Mouse (Mus musculus): Measurements from ENCODE around the gene Fcgrt.

Fcgrt gene

GRCm38 (mm10) chr7:45082401-45083299 is 21.0 kb downstream of the Fcgrt start:
- DNase-seq = peak; percentile 73

DNA sequence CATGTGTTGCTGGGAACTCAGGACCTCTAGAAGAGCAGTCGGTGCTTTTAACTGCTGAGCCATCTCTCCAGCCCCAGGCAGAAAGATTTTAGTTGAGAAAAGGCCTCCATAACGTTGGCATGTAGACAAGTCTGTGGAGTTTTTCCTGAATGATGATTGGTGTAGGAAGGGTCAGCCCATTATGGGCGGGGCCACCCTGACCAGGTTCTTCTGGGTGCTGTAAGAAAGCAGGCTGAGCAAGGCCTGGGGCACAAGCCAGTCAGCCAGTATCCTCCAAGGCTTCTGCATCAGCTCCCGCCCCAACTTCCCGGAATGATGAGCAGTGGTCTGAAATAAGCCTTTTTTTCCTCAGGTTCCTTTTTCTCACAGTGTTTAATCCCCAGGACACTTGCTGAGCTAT is 22.6 kb downstream of the Fcgrt start:
- DNase-seq = no peak

- peak; percentile 93 for DNase-seq
Observed at GRCm38 (mm10) chr7:45079856-45080255, 23.8 kb downstream of the Fcgrt start.

GRCm38 (mm10) chr7:45078513-45078912 is 25.1 kb downstream of the Fcgrt start:
- DNase-seq = peak; percentile 83

DNA sequence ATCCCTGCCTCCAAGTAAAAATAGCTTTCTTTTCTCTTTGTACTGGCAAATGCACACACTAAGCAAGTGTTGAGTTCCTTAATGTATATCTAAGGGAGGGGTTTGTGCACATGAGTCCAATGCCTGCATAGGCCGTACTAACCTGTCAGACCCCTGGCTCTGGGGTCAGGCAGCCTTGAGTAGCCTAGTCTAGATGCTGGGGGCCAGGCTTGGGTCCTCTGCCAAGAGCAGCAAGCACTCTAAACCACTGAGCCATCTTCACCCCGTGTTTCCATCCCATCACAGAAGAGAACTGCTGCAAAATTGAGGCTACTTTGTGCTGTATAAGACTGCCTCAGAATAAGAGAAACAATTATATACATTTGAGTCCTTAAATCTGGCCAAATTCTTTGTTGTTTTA is 25.8 kb downstream of the Fcgrt start:
- no peak for DNase-seq

DNA sequence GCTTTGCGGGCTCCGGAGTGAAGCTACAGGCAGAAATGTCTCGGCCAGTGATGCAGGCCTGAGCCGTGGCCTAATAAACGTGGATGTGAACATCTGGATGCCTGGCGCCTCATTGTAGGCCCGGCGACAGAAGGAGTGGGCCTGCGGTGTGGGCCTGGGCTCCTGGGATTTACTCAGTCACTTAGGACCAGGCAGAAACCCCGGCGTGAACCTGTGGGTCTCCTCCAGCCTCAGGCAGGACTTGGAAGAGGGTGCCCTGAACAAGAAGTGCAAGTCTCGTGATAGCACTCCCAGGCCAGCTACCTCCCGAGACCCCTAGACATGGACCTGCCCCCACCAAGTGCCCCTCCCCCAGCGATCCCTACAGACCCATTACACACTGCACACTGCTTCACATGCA is 26.3 kb downstream of the Fcgrt start:
- no peak for DNase-seq

- DNase-seq = no peak
Observed at GRCm38 (mm10) chr7:45076501-45076900, 27.1 kb downstream of the Fcgrt start.

DNA sequence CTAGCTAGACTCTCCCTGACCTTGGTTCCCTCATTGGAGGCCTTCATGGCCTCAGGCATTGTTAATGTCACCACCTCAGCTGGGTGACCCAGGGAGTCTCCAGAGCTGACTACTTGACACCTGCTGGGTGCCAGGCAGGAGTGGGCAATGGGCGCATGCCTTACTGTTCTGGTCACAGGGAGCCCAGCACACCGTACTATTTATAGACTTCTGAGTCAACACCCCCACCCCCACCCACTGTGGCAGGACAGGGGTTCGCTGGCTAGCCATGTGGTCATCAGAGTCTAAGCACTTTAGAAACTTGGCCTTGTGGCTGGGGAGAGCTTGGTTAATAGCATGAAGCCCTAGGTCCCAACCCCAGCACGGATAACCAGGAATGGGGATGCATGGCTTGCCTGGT is 28.2 kb downstream of the Fcgrt start:
- no peak for DNase-seq

- DNase-seq = no peak
Observed at GRCm38 (mm10) chr7:45073949-45074348, 29.7 kb downstream of the Fcgrt start.

- no peak for DNase-seq
Observed at GRCm38 (mm10) chr7:45073171-45073707, 30.4 kb downstream of the Fcgrt start.

DNA sequence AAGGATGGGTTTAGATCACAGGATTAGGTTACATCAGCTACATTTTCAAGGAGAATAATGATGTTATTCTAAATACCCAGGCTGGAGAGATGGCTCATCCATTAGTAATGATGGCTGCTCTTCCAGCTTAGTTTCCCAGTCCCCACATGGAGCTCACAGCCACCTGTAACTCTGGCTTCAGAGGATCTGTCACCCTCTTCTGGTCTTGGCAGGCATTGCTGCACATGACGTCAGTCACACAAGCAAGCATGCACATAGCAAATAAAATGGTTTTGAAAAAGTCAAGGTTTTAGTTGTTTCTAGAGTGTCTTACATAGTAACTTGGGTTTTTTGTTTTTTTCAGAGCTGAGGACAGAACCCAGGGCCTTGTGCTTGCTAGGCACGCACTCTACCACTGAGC is 31.4 kb downstream of the Fcgrt start:
- no peak for DNase-seq

DNA sequence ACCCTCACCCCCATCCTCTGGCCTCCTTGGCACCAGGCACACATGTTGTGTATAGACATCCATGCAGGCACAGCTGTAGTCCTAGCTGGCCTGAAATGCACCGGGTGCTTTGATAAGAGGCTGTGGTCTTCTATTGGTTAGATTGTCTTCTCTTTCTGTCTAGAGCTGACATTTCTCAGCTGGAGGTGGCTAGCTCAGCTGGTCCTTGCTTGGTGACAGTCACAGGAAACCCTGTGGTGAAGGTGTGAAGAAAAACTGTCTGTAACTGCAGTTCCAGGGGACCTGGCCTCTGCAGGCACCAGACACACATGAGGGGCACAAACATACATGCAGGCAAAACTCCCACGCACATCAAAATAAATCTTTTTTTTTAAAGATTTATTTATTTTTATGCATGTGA is 34.0 kb downstream of the Fcgrt start:
- no peak for DNase-seq

- peak; percentile 64 for DNase-seq
Observed at GRCm38 (mm10) chr7:45068000-45068318, 35.7 kb downstream of the Fcgrt start.

GRCm38 (mm10) chr7:45067190-45067999 is 36.3 kb downstream of the Fcgrt start:
- no peak for DNase-seq

DNA sequence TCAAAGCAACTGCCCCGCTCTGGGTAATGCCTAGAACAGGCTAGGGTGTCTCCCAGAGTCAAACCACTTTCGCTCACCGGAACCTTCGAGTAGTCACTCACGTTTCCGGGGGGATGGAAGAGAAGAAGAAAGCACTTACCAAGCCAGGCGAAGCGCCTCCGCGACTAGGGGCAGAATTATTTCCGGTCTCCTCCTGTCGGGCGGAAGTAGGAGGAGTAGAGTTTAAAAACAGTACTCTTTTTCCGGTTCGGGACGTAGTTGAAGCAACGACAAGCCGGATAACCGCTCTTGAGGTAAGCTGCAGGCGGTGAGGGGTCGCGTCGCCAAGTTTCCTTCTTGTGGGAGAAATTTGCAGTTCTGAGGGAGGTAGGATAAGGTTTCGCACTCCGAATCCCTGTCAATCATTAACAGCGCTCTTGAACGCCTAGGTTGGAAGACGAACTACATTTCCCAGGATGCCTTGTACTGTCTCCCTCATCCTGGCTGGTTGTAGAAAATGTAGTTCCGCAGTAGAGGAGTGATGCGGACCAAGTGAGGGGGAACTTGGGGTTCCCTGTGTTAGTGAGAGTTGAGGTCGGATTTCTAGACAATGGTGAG is 41.3 kb downstream of the Fcgrt start, which contains the start of the genes Nosip and Prrg2:
TSS of gene Nosip (plus strand) at position 191 of the 597 bp plus-strand sequence.
TSS of gene Prrg2 (minus strand) at position 439 of the 597 bp plus-strand sequence.
- DNase-seq = peak; percentile 96

DNA sequence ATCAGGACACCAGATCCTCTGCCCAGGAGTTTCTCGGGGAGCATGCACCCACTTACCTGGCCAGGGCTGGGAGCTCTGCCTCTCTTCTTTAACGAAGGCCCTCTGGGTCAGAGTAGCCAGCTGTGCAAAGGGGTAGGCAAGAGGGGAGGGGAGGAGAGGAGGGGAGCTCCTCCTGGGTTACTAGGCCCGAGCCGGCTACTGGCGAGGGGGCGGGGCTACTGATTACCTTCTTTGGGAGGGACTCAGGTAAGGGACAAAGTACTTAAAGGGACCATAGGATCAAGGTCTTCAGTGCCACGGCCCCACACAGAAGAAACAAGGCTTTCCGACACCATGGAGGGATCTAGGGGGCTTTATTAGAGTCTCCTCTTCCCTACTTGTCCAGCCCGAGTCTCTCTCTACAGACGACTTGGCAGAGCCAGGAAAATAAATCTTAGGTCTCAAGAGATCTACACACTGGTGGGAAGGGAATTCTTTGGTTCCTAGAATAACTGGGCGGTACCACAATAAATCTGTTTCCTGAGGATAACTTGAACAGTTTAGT is 42.0 kb downstream of the Fcgrt start:
- peak; percentile 85 for DNase-seq

DNA sequence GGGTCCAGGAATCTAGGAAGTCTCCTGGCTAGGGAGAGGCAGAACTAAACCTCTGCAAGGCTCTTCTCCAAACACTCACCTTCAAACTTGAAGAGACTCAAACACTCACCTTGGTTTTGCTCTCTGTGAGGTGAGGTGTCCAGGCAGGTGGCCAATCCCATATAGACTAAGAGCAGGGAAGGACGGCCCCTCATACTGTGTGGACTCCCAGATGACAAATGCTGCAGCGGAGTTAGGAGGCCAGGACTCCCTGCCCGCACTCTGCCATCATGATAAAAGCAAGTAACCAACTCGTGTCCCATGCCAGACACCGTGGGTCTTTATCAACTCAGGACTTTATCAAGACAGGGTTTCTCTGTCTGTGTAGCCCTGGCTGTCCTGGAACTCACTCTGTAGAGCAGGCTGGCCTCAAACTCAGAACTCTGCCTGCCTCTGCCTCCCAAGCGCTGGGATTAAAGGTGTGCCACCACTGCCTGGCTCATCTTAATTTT is 43.0 kb downstream of the Fcgrt start:
- no peak for DNase-seq

DNA sequence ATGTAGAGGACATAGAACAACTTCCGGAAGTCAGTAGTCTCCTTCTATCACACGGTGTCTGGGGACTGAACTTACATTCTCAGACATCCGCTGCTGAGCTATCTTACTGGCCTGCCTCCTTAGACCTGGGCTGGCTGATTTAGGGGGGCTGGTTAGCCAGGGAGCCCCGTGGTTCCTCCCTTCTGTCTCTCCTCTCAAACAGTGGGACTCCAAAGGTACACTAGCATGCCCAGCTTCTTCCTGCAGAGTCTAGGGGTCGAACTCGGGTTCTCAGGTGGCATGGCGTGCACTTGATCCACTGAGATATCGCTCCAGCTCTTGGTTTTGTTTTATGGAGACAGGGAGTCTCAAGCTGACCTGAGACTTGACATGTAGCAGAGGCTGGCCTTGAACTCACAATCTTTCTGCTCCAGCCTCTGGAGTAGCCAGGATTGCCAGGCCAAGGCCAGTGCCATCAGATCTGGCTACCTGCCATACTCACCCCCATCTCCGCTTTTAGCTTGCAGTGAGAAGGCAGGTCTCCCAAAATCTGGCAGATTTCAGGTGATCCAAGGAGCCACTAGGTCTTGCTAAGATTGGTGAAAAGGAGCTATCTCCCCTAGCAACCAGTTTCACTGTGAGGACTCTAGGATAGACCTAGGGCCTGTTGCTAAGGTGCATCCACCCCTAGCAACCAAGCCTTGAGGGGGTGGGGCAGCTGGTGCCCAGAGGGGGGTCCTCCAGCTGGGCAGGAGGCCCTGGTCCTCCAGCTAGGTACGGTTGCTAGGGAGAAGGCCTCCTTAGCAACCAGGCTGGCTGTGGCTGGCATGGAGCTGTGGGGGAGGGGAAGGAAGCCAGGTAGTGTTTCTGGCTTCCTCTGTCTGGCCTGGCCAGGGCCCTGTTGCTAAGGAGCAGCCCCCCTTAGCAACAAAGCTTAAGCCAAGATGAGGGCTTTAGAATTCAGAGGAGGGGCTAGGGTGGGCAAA is 44.8 kb downstream of the Fcgrt start:
- DNase-seq = no peak

DNA sequence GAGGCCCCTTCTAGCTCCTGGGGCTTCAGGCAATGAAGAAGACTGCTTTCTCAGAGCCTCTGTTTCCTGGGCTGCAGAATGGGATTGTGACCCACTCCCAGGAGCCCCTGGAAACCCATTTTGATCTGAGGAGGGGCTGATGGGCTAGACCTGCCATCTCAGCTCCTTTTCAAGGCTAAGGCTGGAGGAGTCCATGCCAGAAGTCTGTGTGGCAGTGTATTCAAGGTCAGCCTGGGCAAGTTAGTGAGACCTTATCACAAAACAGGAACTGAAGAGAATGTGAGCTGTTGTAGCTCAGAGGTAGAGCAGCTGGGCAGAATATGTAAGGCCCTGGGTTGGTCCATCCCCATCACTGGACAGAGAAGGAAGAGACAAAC is 46.7 kb downstream of the Fcgrt start:
- DNase-seq = no peak

- DNase-seq = no peak
Observed at GRCm38 (mm10) chr7:45056329-45056971, 47.2 kb downstream of the Fcgrt start.

- peak; percentile 98 for DNase-seq
Observed at GRCm38 (mm10) chr7:45053931-45054510, 49.6 kb downstream of the Fcgrt start.
